Mouse (Mus musculus) heart, adult 2 months (tissue): ENCODE data around the gene Ubap1. TPM values are rescaled to one million over a fixed set of nuclear protein-coding genes. Genes with fewer than 3 reads are reported as not detected.

Experiments used
- DNase-seq, 2 experiments: peaks; one replicate each; pipeline ENCODE4 v3.0.0; 2021
- H3K27ac ChIP-seq: fragments of 200-600 bp; 2 replicates; pipeline ENCODE4 v1.8.1; 2022
- H3K27me3 ChIP-seq: fragments of 200-500 bp; 2 replicates; pipeline ENCODE4 v1.6.1; 2012; ENCODE audit warnings: mild to moderate bottlenecking, low read length, inconsistent platforms, mixed read lengths; ENCODE audit not compliant: control insufficient read depth, insufficient read depth
- H3K36me3 ChIP-seq: fragments of 200-500 bp; 2 replicates; pipeline ENCODE4 v1.6.1; 2012; ENCODE audit warnings: low read length, inconsistent platforms; ENCODE audit not compliant: control insufficient read depth, insufficient read depth
- H3K4me1 ChIP-seq: fragments of 200-500 bp; 2 replicates; pipeline ENCODE4 v1.6.1; 2011; ENCODE audit warnings: low read length; ENCODE audit not compliant: control insufficient read depth, insufficient read depth
- H3K4me3 ChIP-seq: fragments of 200-600 bp; 2 replicates; pipeline ENCODE4 v1.8.1; 2022
- H3K79me2 ChIP-seq: fragments of 200-500 bp; replicated peaks from 2 replicates; pipeline ENCODE4 v1.6.1; 2012; ENCODE audit warnings: mild to moderate bottlenecking, inconsistent platforms, low read length, moderate library complexity, mixed read lengths; ENCODE audit not compliant: control insufficient read depth, insufficient read depth
- H3K9ac ChIP-seq: fragments of 200-500 bp; 2 replicates; pipeline ENCODE4 v1.6.1; 2012; ENCODE audit warnings: low read depth, mild to moderate bottlenecking, control low read depth, inconsistent platforms, low read length, mixed read lengths
- CTCF ChIP-seq: fragments of 200-600 bp; IDR thresholded peaks from 2 replicates; pipeline ENCODE4 v1.8.1; 2022; ENCODE audit warnings: antibody characterized with exemption, mild to moderate bottlenecking, moderate library complexity
- EP300 ChIP-seq: fragments of 200-500 bp; IDR thresholded peaks from 2 replicates; pipeline ENCODE4 v1.6.1; 2011; ENCODE audit warnings: low read depth, low read length, control low read depth; ENCODE audit not compliant: insufficient read depth
- POLR2A ChIP-seq: fragments of 200-500 bp; IDR thresholded peaks from 2 replicates; pipeline ENCODE4 v1.6.1; 2011; ENCODE audit warnings: mild to moderate bottlenecking, low read depth, low read length, control low read depth; ENCODE audit not compliant: insufficient read depth
- WGBS: fragments of 180-500 bp; shearing (Covaris S2); methylation state at CpG from one replicate; pipeline ENCODE4 v1.1.7; 2018; 5-methylcytosine and 5-hydroxymethylcytosine counted together
- intact Hi-C: fragments of 180-260 bp; cut with DNase I; formaldehyde crosslinking; loops from one replicate; pipeline ENCODE4 v1.15.1; 2025
- polyA plus RNA-seq: library from polyadenylated mRNA; depleted of rRNA; stranded (reverse); fragments of >200 nt; gene quantifications from 2 replicates; pipeline ENCODE4 v1.2.3, GENCODE M21; 2012
- total RNA-seq, 2 experiments: library from RNA; stranded (reverse); gene quantifications; 2 replicates each; pipeline ENCODE4 v1.2.3; 2021

Gene Ubap1
- total and polyA plus RNA-seq, 3 experiments, result 21.8 to 43.7 (median 37.3) TPM

GRCm38 (mm10) chr4:41386412-41386975 is 37.7 kb downstream of the Ubap1 start:
- 38% methylated on average over 1 of the region's 1 CpGs for WGBS
- H3K36me3 ChIP-seq, result peaks cover 2% of the 10 kb centered on the region
- no peak overlapping the region for H3K4me3 ChIP-seq
- intact Hi-C loops, result no loop called here
- no peak overlapping the region for H3K27ac ChIP-seq
- H3K4me1 ChIP-seq, result no peaks in the 10 kb centered on the region; the same call in 1 of the 2 replicates
- DNase-seq, result no peak
- H3K27me3 ChIP-seq, result no peaks in the 10 kb centered on the region
- H3K9ac ChIP-seq, result no peak overlapping the region
- no peak for TF ChIP-seq POLR2A
- no peak for TF ChIP-seq EP300
- no peak for TF ChIP-seq CTCF
- H3K79me2 ChIP-seq, result no peaks in the 10 kb centered on the region

- H3K27ac ChIP-seq, result peak overlapping the region; percentile 32; the same call in 1 of the 2 replicates
Observed at GRCm38 (mm10) chr4:41387755-41388469, 39.1 kb downstream of the Ubap1 start.

GRCm38 (mm10) chr4:41388616-41389015 is 39.8 kb downstream of the Ubap1 start:
- 48% methylated on average over 5 of the region's 5 CpGs for WGBS
- intact Hi-C loops, result loop anchor here (1.0 to 2.0 kb wide), 3 partner anchors 74 to 102 kb away; partner anchors contain the start of gene Dcaf12
- H3K27me3 ChIP-seq, result no peaks in the 10 kb centered on the region
- no peaks in the 10 kb centered on the region; the same call in 1 of the 2 replicates for H3K4me1 ChIP-seq
- H3K9ac ChIP-seq, result no peak overlapping the region
- peaks cover 2% of the 10 kb centered on the region; the same call in 1 of the 2 replicates for H3K36me3 ChIP-seq
- no peak overlapping the region for H3K27ac ChIP-seq
- TF ChIP-seq EP300 (no peak), POLR2A (no peak), CTCF (no peak)
- peak in 1 of 2 experiments; percentile 34 for DNase-seq
- H3K4me3 ChIP-seq, result no peak overlapping the region
- no peaks in the 10 kb centered on the region for H3K79me2 ChIP-seq

More at GRCm38 (mm10) chr4:41387755-41388469, 39.1 kb downstream of the Ubap1 start:
- H3K4me3 ChIP-seq, result no peak overlapping the region
- WGBS, result 66% methylated on average over 7 of the region's 7 CpGs
- H3K36me3 ChIP-seq, result peaks cover 2% of the 10 kb centered on the region; the same call in 1 of the 2 replicates
- H3K27me3 ChIP-seq, result no peaks in the 10 kb centered on the region
- peak; percentile 32 to 42 for DNase-seq
- intact Hi-C loops, result loop anchor here (1.0 to 2.0 kb wide), 3 partner anchors 73 to 101 kb away; partner anchors contain the start of gene Dcaf12
- TF ChIP-seq CTCF (no peak), POLR2A (no peak), EP300 (no peak)
- no peaks in the 10 kb centered on the region for H3K79me2 ChIP-seq
- H3K9ac ChIP-seq, result no peak overlapping the region
- H3K4me1 ChIP-seq, result no peaks in the 10 kb centered on the region; the same call in 1 of the 2 replicates

- H3K79me2 ChIP-seq, result no peaks in the 10 kb centered on the region
- H3K27ac ChIP-seq, result no peak overlapping the region
- no peaks in the 10 kb centered on the region for H3K27me3 ChIP-seq
- H3K4me1 ChIP-seq, result no peaks in the 10 kb centered on the region; the same call in 1 of the 2 replicates
- no peak for DNase-seq
- 86% methylated on average over 5 of the region's 5 CpGs for WGBS
- H3K36me3 ChIP-seq, result peaks cover 2% of the 10 kb centered on the region; the same call in 1 of the 2 replicates
- H3K9ac ChIP-seq, result no peak overlapping the region
- TF ChIP-seq POLR2A, result no peak
- TF ChIP-seq CTCF, result no peak
- TF ChIP-seq EP300, result no peak
- intact Hi-C loops, result loop anchor here (2.0 kb wide), 2 partner anchors 74 to 102 kb away; partner anchors contain the start of gene Dcaf12
- H3K4me3 ChIP-seq, result no peak overlapping the region
Observed at GRCm38 (mm10) chr4:41389240-41389639, 40.4 kb downstream of the Ubap1 start.

GRCm38 (mm10) chr4:41390122-41390521 is 41.3 kb downstream of the Ubap1 start:
- H3K27ac ChIP-seq, result no peak overlapping the region
- TF ChIP-seq CTCF, result no peak; the same call in 1 of the 2 replicates
- no peak for TF ChIP-seq POLR2A
- TF ChIP-seq EP300, result peak; percentile 70; the same call in 1 of the 2 replicates
- no peak overlapping the region for H3K9ac ChIP-seq
- H3K79me2 ChIP-seq, result no peaks in the 10 kb centered on the region
- intact Hi-C loops, result loop anchor here (2.0 to 5.0 kb wide), 3 partner anchors 163 to 338 kb away; no protein-coding TSS in a partner anchor
- peak; percentile 77 to 87 for DNase-seq
- H3K4me3 ChIP-seq, result no peak overlapping the region
- peaks cover 2% of the 10 kb centered on the region; the same call in 1 of the 2 replicates for H3K36me3 ChIP-seq
- H3K27me3 ChIP-seq, result no peaks in the 10 kb centered on the region
- H3K4me1 ChIP-seq, result no peaks in the 10 kb centered on the region; the same call in 1 of the 2 replicates
- WGBS, result 21% methylated on average over 3 of the region's 3 CpGs

GRCm38 (mm10) chr4:41391015-41391414 is 42.2 kb downstream of the Ubap1 start:
- intact Hi-C loops, result loop anchor here (2.0 to 5.0 kb wide), 3 partner anchors 164 to 339 kb away; no protein-coding TSS in a partner anchor
- Histone ChIP-seq H3K9ac (no peak overlapping the region), H3K27me3 (no peaks in the 10 kb centered on the region), H3K27ac (no peak overlapping the region), H3K79me2 (no peaks in the 10 kb centered on the region), H3K4me1 (no peaks in the 10 kb centered on the region; the same call in 1 of the 2 replicates), H3K4me3 (no peak overlapping the region), H3K36me3 (peaks cover 2% of the 10 kb centered on the region; the same call in 1 of the 2 replicates)
- no peak for DNase-seq
- 85% methylated on average over 2 of the region's 2 CpGs for WGBS
- TF ChIP-seq CTCF, result no peak
- no peak for TF ChIP-seq POLR2A
